Mouse (Mus musculus) hindbrain, embryonic 12.5 days (tissue): ENCODE data around the gene Sirpa. TPM values are rescaled to one million over a fixed set of nuclear protein-coding genes. Genes with fewer than 3 reads are reported as not detected.

Experiments
- ATAC-seq: fragments of 200-750 bp; cut with Nextera tagmentation; 2 replicates; pipeline ENCODE4 v1.8.0; 2017; ENCODE audit warnings: moderate TSS enrichment; ENCODE audit not compliant: low FRiP score
- H3K27ac ChIP-seq: fragments of 300-500 bp; sonication (generic); 2 replicates; pipeline ENCODE4 v1.5.1; 2016; ENCODE audit warnings: mild to moderate bottlenecking
- H3K27me3 ChIP-seq: fragments of 300-500 bp; sonication (generic); 2 replicates; pipeline ENCODE4 v1.6.1; 2016; ENCODE audit warnings: mild to moderate bottlenecking
- H3K36me3 ChIP-seq: fragments of 300-500 bp; sonication (generic); 2 replicates; pipeline ENCODE4 v1.6.1; 2016; ENCODE audit warnings: mild to moderate bottlenecking
- H3K4me1 ChIP-seq: fragments of 300-500 bp; sonication (generic); 2 replicates; pipeline ENCODE4 v1.6.1; 2016
- H3K4me2 ChIP-seq: fragments of 300-500 bp; sonication (generic); replicated peaks from 2 replicates; pipeline ENCODE4 v1.6.1; 2016; ENCODE audit warnings: mild to moderate bottlenecking
- H3K4me3 ChIP-seq: fragments of 300-500 bp; sonication (generic); 2 replicates; pipeline ENCODE4 v1.5.1; 2016; ENCODE audit warnings: mild to moderate bottlenecking
- H3K9ac ChIP-seq: fragments of 300-500 bp; sonication (generic); 2 replicates; pipeline ENCODE4 v1.6.1; 2016; ENCODE audit warnings: mild to moderate bottlenecking, moderate library complexity
- H3K9me3 ChIP-seq: fragments of 300-500 bp; sonication (generic); replicated peaks from 2 replicates; pipeline ENCODE4 v1.6.1; 2016; ENCODE audit warnings: mild to moderate bottlenecking
- WGBS: fragments of 180-500 bp; shearing (Covaris S2); methylation state at CpG from one replicate; pipeline ENCODE4 v1.1.7; 2016; 5-methylcytosine and 5-hydroxymethylcytosine counted together
- polyA plus RNA-seq: library from polyadenylated mRNA; unstranded; fragments of >200 nt; fragmentation: Nextera tagmentation; extraction: Ambion mirVana; gene quantifications from 2 replicates; pipeline ENCODE4 v1.2.1, GENCODE M21; 2016

The Sirpa gene
- polyA plus RNA-seq, 1 experiment from 2014 or later = 29.2 TPM

GRCm38 (mm10) chr2:129585904-129586514 is 6.6 kb upstream of the Sirpa start:
- Histone ChIP-seq H3K27ac (no peak overlapping the region), H3K36me3 (no peaks in the 10 kb centered on the region), H3K9me3 (no peaks in the 10 kb centered on the region), H3K4me2 (no peak overlapping the region), H3K9ac (no peak overlapping the region), H3K4me3 (no peak overlapping the region), H3K27me3 (peaks cover 9% of the 10 kb centered on the region; the same call in 1 of the 2 replicates), H3K4me1 (peaks cover 16% of the 10 kb centered on the region; the same call in 1 of the 2 replicates)
- no peak for ATAC-seq
- WGBS = 86% methylated on average over 11 of the region's 11 CpGs

- Histone ChIP-seq H3K27ac (no peak overlapping the region), H3K4me2 (no peak overlapping the region)
- 39% methylated on average over 3 of the region's 3 CpGs for WGBS
Measured at GRCm38 (mm10) chr2:129587241-129587640, 5.4 kb upstream of the Sirpa start.

GRCm38 (mm10) chr2:129587825-129588251 is 4.8 kb upstream of the Sirpa start:
- peak; percentile 29; the same call in 1 of the 2 replicates for ATAC-seq
- H3K9me3 ChIP-seq = no peaks in the 10 kb centered on the region
- H3K4me2 ChIP-seq = no peak overlapping the region
- 13% methylated on average over 7 of the region's 7 CpGs for WGBS
- no peak overlapping the region for H3K27ac ChIP-seq
- no peaks in the 10 kb centered on the region for H3K36me3 ChIP-seq
- H3K4me1 ChIP-seq = peaks cover 24% of the 10 kb centered on the region
- no peak overlapping the region for H3K9ac ChIP-seq
- H3K27me3 ChIP-seq = peaks cover 4% of the 10 kb centered on the region; the same call in 1 of the 2 replicates
- H3K4me3 ChIP-seq = no peak overlapping the region

More at GRCm38 (mm10) chr2:129587241-129587640, 5.4 kb upstream of the Sirpa start:
- H3K4me1 ChIP-seq = peaks cover 20% of the 10 kb centered on the region
- H3K9ac ChIP-seq = no peak overlapping the region
- ATAC-seq = no peak
- H3K9me3 ChIP-seq = no peaks in the 10 kb centered on the region
- no peaks in the 10 kb centered on the region for H3K36me3 ChIP-seq
- peaks cover 4% of the 10 kb centered on the region; the same call in 1 of the 2 replicates for H3K27me3 ChIP-seq
- H3K4me3 ChIP-seq = no peak overlapping the region

- H3K36me3 ChIP-seq = no peaks in the 10 kb centered on the region
- peaks cover 16% of the 10 kb centered on the region; the same call in 1 of the 2 replicates for H3K27me3 ChIP-seq
- peaks cover 34% of the 10 kb centered on the region for H3K4me1 ChIP-seq
- H3K4me2 ChIP-seq = peak overlapping the region; percentile 85
- H3K9me3 ChIP-seq = no peaks in the 10 kb centered on the region
- 55% methylated on average over 4 of the region's 4 CpGs for WGBS
- peak overlapping the region; percentile 87; the same call in 1 of the 2 replicates for H3K9ac ChIP-seq
- peak overlapping the region; percentile 69; the same call in 1 of the 2 replicates for H3K4me3 ChIP-seq
- no peak overlapping the region for H3K27ac ChIP-seq
- ATAC-seq = no peak
Measured at GRCm38 (mm10) chr2:129591897-129592296, 738 bp upstream of the Sirpa start.

GRCm38 (mm10) chr2:129593141-129593875 is 673 bp downstream of the Sirpa start:
- under 1% methylated on average over 64 of the region's 77 CpGs for WGBS
- peaks cover 12% of the 10 kb centered on the region; the same call in 1 of the 2 replicates for H3K27me3 ChIP-seq
- peak; percentile 87 for ATAC-seq
- H3K4me2 ChIP-seq = peak overlapping the region; percentile 85
- H3K4me1 ChIP-seq = peaks cover 27% of the 10 kb centered on the region
- peak overlapping the region; percentile 87 for H3K9ac ChIP-seq
- H3K27ac ChIP-seq = peak overlapping the region; percentile 88
- peak overlapping the region; percentile 69 for H3K4me3 ChIP-seq
- no peaks in the 10 kb centered on the region for H3K36me3 ChIP-seq
- no peaks in the 10 kb centered on the region for H3K9me3 ChIP-seq

- Histone ChIP-seq H3K9me3 (no peaks in the 10 kb centered on the region), H3K27me3 (peaks cover 12% of the 10 kb centered on the region; the same call in 1 of the 2 replicates), H3K9ac (peak overlapping the region; percentile 87), H3K4me1 (peaks cover 26% of the 10 kb centered on the region), H3K27ac (peak overlapping the region; percentile 88; the same call in 1 of the 2 replicates), H3K4me3 (peak overlapping the region; percentile 69), H3K4me2 (peak overlapping the region; percentile 85), H3K36me3 (no peaks in the 10 kb centered on the region)
- ATAC-seq = peak; percentile 31; the same call in 1 of the 2 replicates
- 4% methylated on average over 13 of the region's 13 CpGs for WGBS
Measured at GRCm38 (mm10) chr2:129593876-129594421, 1.3 kb downstream of the Sirpa start.

GRCm38 (mm10) chr2:129594569-129594968 is 1.9 kb downstream of the Sirpa start:
- WGBS = 67% methylated on average over 4 of the region's 4 CpGs
- Histone ChIP-seq H3K4me1 (peaks cover 31% of the 10 kb centered on the region), H3K27ac (no peak overlapping the region), H3K9ac (no peak overlapping the region), H3K36me3 (no peaks in the 10 kb centered on the region), H3K27me3 (peaks cover 12% of the 10 kb centered on the region; the same call in 1 of the 2 replicates), H3K4me2 (peak overlapping the region; percentile 85), H3K4me3 (peak overlapping the region; percentile 69), H3K9me3 (no peaks in the 10 kb centered on the region)
- no peak for ATAC-seq

GRCm38 (mm10) chr2:129595206-129595605 is 2.6 kb downstream of the Sirpa start:
- no peak overlapping the region for H3K9ac ChIP-seq
- peaks cover 31% of the 10 kb centered on the region for H3K4me1 ChIP-seq
- WGBS = 75% methylated on average over 4 of the region's 4 CpGs
- H3K27ac ChIP-seq = no peak overlapping the region
- H3K9me3 ChIP-seq = no peaks in the 10 kb centered on the region
- no peak for ATAC-seq
- H3K4me2 ChIP-seq = no peak overlapping the region
- H3K4me3 ChIP-seq = no peak overlapping the region
- H3K27me3 ChIP-seq = peaks cover 12% of the 10 kb centered on the region; the same call in 1 of the 2 replicates
- H3K36me3 ChIP-seq = no peaks in the 10 kb centered on the region

- WGBS = 62% methylated on average over 7 of the region's 7 CpGs
- no peak for ATAC-seq
- no peak overlapping the region for H3K9ac ChIP-seq
- peaks cover 31% of the 10 kb centered on the region for H3K4me1 ChIP-seq
- no peak overlapping the region for H3K4me2 ChIP-seq
- no peaks in the 10 kb centered on the region for H3K9me3 ChIP-seq
- H3K4me3 ChIP-seq = no peak overlapping the region
- peaks cover 12% of the 10 kb centered on the region; the same call in 1 of the 2 replicates for H3K27me3 ChIP-seq
- no peaks in the 10 kb centered on the region for H3K36me3 ChIP-seq
- no peak overlapping the region for H3K27ac ChIP-seq
Measured at GRCm38 (mm10) chr2:129595661-129596209, 3.1 kb downstream of the Sirpa start.

GRCm38 (mm10) chr2:129596555-129597172 is 4.0 kb downstream of the Sirpa start:
- no peaks in the 10 kb centered on the region for H3K36me3 ChIP-seq
- H3K4me2 ChIP-seq = no peak overlapping the region
- ATAC-seq = no peak
- H3K27ac ChIP-seq = no peak overlapping the region
- WGBS = 88% methylated on average over 15 of the region's 15 CpGs
- H3K4me3 ChIP-seq = no peak overlapping the region
- peaks cover 12% of the 10 kb centered on the region; the same call in 1 of the 2 replicates for H3K27me3 ChIP-seq
- H3K9me3 ChIP-seq = no peaks in the 10 kb centered on the region
- H3K4me1 ChIP-seq = peaks cover 31% of the 10 kb centered on the region
- no peak overlapping the region for H3K9ac ChIP-seq

- Histone ChIP-seq H3K27ac (no peak overlapping the region), H3K4me2 (no peak overlapping the region), H3K9ac (no peak overlapping the region), H3K9me3 (no peaks in the 10 kb centered on the region), H3K36me3 (no peaks in the 10 kb centered on the region), H3K4me3 (no peak overlapping the region), H3K4me1 (peaks cover 24% of the 10 kb centered on the region), H3K27me3 (peaks cover 12% of the 10 kb centered on the region; the same call in 1 of the 2 replicates)
- WGBS = 50% methylated on average over 1 of the region's 1 CpGs
- no peak for ATAC-seq
Measured at GRCm38 (mm10) chr2:129597581-129597980, 4.9 kb downstream of the Sirpa start.
